Mouse (Mus musculus): ENCODE measurements around the gene Lypd9. TPM values are rescaled to one million over a fixed set of nuclear protein-coding genes. Genes with fewer than 3 reads are reported as not detected.

The Lypd9 gene
- total and polyA plus RNA-seq, 2 experiments from 2014 or later = not detected

- Histone ChIP-seq H3K4me1 (ENCODE audit: insufficient read depth, low read length) (no peaks in the 10 kb centered on the region), H3K36me3 (ENCODE audit: insufficient read depth, low read length) (no peaks in the 10 kb centered on the region), H3K4me2 (ENCODE audit: low read depth, low read length) (no peak overlapping the region), H3K9ac (replicated peaks; ENCODE audit: low read length) (no peak overlapping the region), H3K27ac (no peak overlapping the region), H3K4me3 (ENCODE audit: low read length) (no peak overlapping the region), H3K9me3 (ENCODE audit: low read length) (no peaks in the 10 kb centered on the region), H3K27me3 (ENCODE audit: insufficient read depth, low read length) (no peaks in the 10 kb centered on the region)
- 48% methylated on average over 5 of the region's 5 CpGs for WGBS
- ATAC-seq (no peak), DNase-seq (ENCODE audit: low spot score) (no peak)
- TF ChIP-seq CTCF (IDR thresholded peaks at IDR 0.05; ENCODE audit: low read depth) = no peak
These were observed 14.9 kb downstream of the Lypd9 start for GRCm38 (mm10) chr11:58437866-58438265.

DNA sequence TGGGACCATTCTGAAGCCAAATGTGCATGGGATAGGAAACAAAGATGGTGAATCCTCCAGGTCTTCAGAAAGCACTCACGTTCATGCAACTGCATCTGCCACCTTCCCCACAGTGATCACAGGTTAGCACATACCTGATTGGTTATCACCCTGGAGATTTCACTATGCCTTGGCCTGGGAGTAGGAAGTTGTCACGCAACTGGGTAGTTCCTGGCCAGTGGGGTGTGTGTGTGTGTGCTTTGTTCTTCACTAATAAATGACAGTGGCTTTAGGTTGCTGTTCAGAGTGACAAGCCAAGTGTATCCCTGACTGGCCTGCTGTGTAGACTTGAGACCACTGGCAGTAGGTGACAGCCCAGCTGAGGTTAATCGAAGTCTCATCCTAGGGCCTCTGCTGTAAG, 20.5 kb downstream of the Lypd9 start, which contains the start of gene Gm12253:
Gm12253 (plus strand) TSS at position 301 of the 400 bp plus-strand sequence.
- H3K4me1 ChIP-seq (ENCODE audit: insufficient read depth, low read length) = no peaks in the 10 kb centered on the region
- no peaks in the 10 kb centered on the region for H3K27me3 ChIP-seq (ENCODE audit: insufficient read depth, low read length)
- H3K36me3 ChIP-seq (ENCODE audit: insufficient read depth, low read length) = no peaks in the 10 kb centered on the region
- no peak within 1 kb of the TSS for H3K4me2 ChIP-seq (ENCODE audit: low read depth, low read length)
- no peak within 1 kb of the TSS for H3K27ac ChIP-seq
- ATAC-seq (no peak), DNase-seq (ENCODE audit: low spot score) (no peak)
- TF ChIP-seq CTCF (IDR thresholded peaks at IDR 0.05; ENCODE audit: low read depth) = no peak
- WGBS = 88% methylated on average over 3 of the region's 3 CpGs
- H3K4me3 ChIP-seq (ENCODE audit: low read length) = no peak within 1 kb of the TSS
- no peaks in the 10 kb centered on the region for H3K9me3 ChIP-seq (ENCODE audit: low read length)
- H3K9ac ChIP-seq (replicated peaks; ENCODE audit: low read length) = no peak within 1 kb of the TSS

GRCm38 (mm10) chr11:58420815-58421214, 31.9 kb downstream of the Lypd9 start, which contains the start of gene 1810065E05Rik:
Gene 1810065E05Rik (plus strand): TSS chr11:58421111.
- H3K4me1 ChIP-seq (ENCODE audit: insufficient read depth, low read length) = no peaks in the 10 kb centered on the region
- H3K9me3 ChIP-seq (ENCODE audit: low read length) = no peaks in the 10 kb centered on the region
- ATAC-seq (no peak), DNase-seq (ENCODE audit: low spot score) (no peak)
- WGBS = 69% methylated on average over 1 of the region's 1 CpGs
- H3K27ac ChIP-seq = no peak within 1 kb of the TSS
- no peaks in the 10 kb centered on the region for H3K36me3 ChIP-seq (ENCODE audit: insufficient read depth, low read length)
- H3K9ac ChIP-seq (replicated peaks; ENCODE audit: low read length) = no peak within 1 kb of the TSS
- no peak within 1 kb of the TSS for H3K4me3 ChIP-seq (ENCODE audit: low read length)
- no peak for TF ChIP-seq CTCF (IDR thresholded peaks at IDR 0.05; ENCODE audit: low read depth)
- H3K27me3 ChIP-seq (ENCODE audit: insufficient read depth, low read length) = no peaks in the 10 kb centered on the region
- no peak within 1 kb of the TSS for H3K4me2 ChIP-seq (ENCODE audit: low read depth, low read length)

DNA sequence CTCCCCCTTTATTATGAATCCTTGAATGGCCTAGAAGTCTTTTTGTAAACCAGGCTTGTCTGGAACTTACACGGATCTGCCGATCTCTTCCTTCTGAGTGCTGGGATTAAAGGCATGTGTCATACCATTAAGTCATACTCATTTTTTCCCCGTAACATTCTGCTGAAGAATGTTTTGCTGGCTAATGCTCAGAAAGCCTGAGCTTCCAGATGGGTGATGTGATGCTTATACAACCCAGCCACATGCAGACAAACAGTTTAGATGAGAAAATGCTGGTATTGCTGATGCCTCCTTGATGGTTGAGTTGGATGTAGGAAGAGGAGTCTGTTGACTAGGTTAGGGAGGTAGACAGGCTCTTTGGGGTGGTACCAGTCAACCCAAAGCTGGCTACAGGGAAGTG, 34.4 kb downstream of the Lypd9 start:
- no peak for DNase-seq (ENCODE audit: low spot score)
- H3K27me3 ChIP-seq (ENCODE audit: insufficient read depth, low read length) = no peaks in the 10 kb centered on the region
- WGBS = 82% methylated on average over 3 of the region's 3 CpGs
- H3K4me3 ChIP-seq (ENCODE audit: low read length) = no peak overlapping the region
- no peaks in the 10 kb centered on the region for H3K36me3 ChIP-seq (ENCODE audit: insufficient read depth, low read length)
- H3K4me2 ChIP-seq (ENCODE audit: low read depth, low read length) = no peak overlapping the region
- no peak for ATAC-seq
- H3K27ac ChIP-seq = no peak overlapping the region
- no peaks in the 10 kb centered on the region for H3K4me1 ChIP-seq (ENCODE audit: insufficient read depth, low read length)
- no peak for TF ChIP-seq CTCF (IDR thresholded peaks at IDR 0.05; ENCODE audit: low read depth)
- H3K9ac ChIP-seq (replicated peaks; ENCODE audit: low read length) = no peak overlapping the region
- no peaks in the 10 kb centered on the region for H3K9me3 ChIP-seq (ENCODE audit: low read length)

DNA sequence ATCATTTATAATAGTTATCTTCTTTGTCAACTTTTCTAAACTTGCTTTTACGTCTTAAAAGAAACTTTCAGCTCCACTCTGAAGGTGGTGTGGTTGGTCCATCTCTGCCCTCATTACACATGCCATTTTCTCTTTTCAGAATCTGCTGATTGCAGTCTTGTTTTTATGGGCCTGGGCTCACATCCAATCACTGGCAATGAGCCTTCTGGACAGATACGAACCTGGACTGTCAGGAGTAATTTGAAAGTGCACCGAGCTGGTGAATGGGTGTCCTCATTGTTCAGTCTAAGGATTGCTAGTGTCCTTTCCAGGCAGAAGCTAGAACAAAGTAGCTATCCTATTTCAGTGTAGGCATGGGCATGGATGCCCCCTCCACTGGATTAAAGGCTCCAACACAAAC, 44.7 kb downstream of the Lypd9 start:
- Histone ChIP-seq H3K27ac (no peak overlapping the region), H3K27me3 (ENCODE audit: insufficient read depth, low read length) (no peaks in the 10 kb centered on the region), H3K9me3 (ENCODE audit: low read length) (no peaks in the 10 kb centered on the region), H3K4me1 (ENCODE audit: insufficient read depth, low read length) (no peaks in the 10 kb centered on the region), H3K9ac (replicated peaks; ENCODE audit: low read length) (no peak overlapping the region), H3K4me3 (ENCODE audit: low read length) (no peak overlapping the region), H3K36me3 (ENCODE audit: insufficient read depth, low read length) (no peaks in the 10 kb centered on the region), H3K4me2 (ENCODE audit: low read depth, low read length) (no peak overlapping the region)
- 52% methylated on average over 3 of the region's 3 CpGs for WGBS
- DNase-seq (ENCODE audit: low spot score) = no peak
- no peak for ATAC-seq
- TF ChIP-seq CTCF (IDR thresholded peaks at IDR 0.05; ENCODE audit: low read depth) = no peak

DNA sequence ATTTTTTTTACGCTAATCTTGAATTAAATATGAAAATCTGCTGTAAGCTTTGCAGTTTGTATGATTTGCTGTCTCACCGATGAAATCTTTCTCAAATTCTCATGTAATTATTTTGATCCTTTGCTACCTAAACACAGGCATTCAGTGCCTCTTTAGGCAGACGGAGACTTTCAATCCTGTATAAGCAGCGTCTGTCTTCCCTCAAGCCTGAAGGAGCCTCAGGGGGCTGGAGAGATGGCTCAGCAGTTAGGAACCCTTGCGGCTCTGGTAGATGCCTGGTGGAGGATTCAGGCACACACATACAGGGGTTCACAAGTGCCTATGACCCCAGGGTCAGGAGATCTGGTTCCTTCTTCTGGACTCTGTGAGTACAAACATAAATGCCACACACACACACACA, 52.1 kb downstream of the Lypd9 start:
- Histone ChIP-seq H3K4me1 (ENCODE audit: insufficient read depth, low read length) (no peaks in the 10 kb centered on the region), H3K9me3 (ENCODE audit: low read length) (no peaks in the 10 kb centered on the region), H3K27me3 (ENCODE audit: insufficient read depth, low read length) (no peaks in the 10 kb centered on the region), H3K4me3 (ENCODE audit: low read length) (no peak overlapping the region), H3K36me3 (ENCODE audit: insufficient read depth, low read length) (no peaks in the 10 kb centered on the region), H3K27ac (peak overlapping the region; percentile 41; the same call in 1 of the 2 replicates), H3K4me2 (ENCODE audit: low read depth, low read length) (no peak overlapping the region), H3K9ac (replicated peaks; ENCODE audit: low read length) (no peak overlapping the region)
- 40% methylated on average over 5 of the region's 5 CpGs for WGBS
- ATAC-seq (no peak), DNase-seq (ENCODE audit: low spot score) (no peak)
- no peak for TF ChIP-seq CTCF (IDR thresholded peaks at IDR 0.05; ENCODE audit: low read depth)

DNA sequence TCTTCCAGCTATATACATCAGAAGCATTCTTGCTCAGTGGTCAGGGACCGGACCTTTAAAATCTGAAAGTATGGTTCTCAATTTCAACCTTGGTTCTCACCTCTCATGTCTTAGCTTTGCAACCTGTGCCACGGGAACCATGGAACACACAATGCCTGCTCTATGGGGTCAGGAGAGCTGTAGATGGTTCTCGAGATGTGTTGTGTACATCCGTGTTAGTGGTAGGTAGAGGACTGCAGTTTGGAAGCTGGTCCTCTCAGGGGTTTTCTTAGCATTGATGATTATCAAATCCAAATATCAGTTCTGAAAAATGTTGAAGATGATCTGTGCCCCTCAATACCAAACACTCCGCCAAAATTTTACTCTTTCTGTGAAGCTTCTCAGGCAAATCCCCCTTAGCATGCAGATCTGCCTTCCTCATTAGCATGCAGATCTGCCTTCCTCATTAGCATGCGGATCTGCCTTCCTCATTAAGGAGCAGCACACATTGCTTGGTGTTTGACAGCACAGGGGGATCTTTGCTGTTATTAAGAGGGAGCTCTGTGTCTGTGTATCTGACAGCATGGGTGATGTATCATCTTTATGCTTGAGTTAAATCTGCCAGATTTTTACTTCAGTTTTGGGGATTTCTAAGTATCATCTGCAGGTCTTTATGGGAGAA, 52.6 kb downstream of the Lypd9 start:
- H3K4me2 ChIP-seq (ENCODE audit: low read depth, low read length) = peak overlapping the region; percentile 13; the same call in 1 of the 2 replicates
- WGBS = 41% methylated on average over 6 of the region's 6 CpGs

More for the DNA sequence above, 52.6 kb downstream of the Lypd9 start:
- Histone ChIP-seq H3K4me1 (ENCODE audit: insufficient read depth, low read length) (no peaks in the 10 kb centered on the region), H3K27ac (0 out of 2 replicates have a peak overlapping the region, but pooled peaks have one; percentile 41), H3K4me3 (ENCODE audit: low read length) (no peak overlapping the region), H3K9ac (replicated peaks; ENCODE audit: low read length) (no peak overlapping the region), H3K9me3 (ENCODE audit: low read length) (no peaks in the 10 kb centered on the region), H3K36me3 (ENCODE audit: insufficient read depth, low read length) (no peaks in the 10 kb centered on the region), H3K27me3 (ENCODE audit: insufficient read depth, low read length) (no peaks in the 10 kb centered on the region)
- no peak for TF ChIP-seq CTCF (IDR thresholded peaks at IDR 0.05; ENCODE audit: low read depth)
- DNase-seq (ENCODE audit: low spot score) (peak; percentile 49), ATAC-seq (no peak)

Other genes with a start within 250 kb of the Lypd9 start
- gene 4930438A08Rik, start 178.1 kb downstream of the Lypd9 start, total RNA-seq (2014; rRNA removed) = not detected in 2 replicates
- not detected in 2 replicates for gene 4930438A08Rik, start 178.1 kb downstream of the Lypd9 start, polyA plus RNA-seq (2015; fragmentation: Nextera tagmentation; extraction: Ambion mirVana)
- gene Zfp692, start 145.9 kb downstream of the Lypd9 start, total RNA-seq (2014; rRNA removed) = 23.9 and 27.8 TPM in 2 replicates
- 19.7 and 21.9 TPM in 2 replicates for gene Zfp692, start 145.9 kb downstream of the Lypd9 start, polyA plus RNA-seq (2015; fragmentation: Nextera tagmentation; extraction: Ambion mirVana)
- gene Zfp672, start 122.6 kb downstream of the Lypd9 start, total RNA-seq (2014; rRNA removed) = 36.3 and 42.9 TPM in 2 replicates
- gene Zfp672, start 122.6 kb downstream of the Lypd9 start, polyA plus RNA-seq (2015; fragmentation: Nextera tagmentation; extraction: Ambion mirVana) = 43.8 TPM in 2 replicates
- 51.8 and 55.4 TPM in 2 replicates for gene Sh3bp5l, start 122.2 kb downstream of the Lypd9 start, total RNA-seq (2014; rRNA removed)
- 39.7 and 40.3 TPM in 2 replicates for gene Sh3bp5l, start 122.2 kb downstream of the Lypd9 start, polyA plus RNA-seq (2015; fragmentation: Nextera tagmentation; extraction: Ambion mirVana)
- gene Lypd8, start 73.9 kb downstream of the Lypd9 start, total RNA-seq (2014; rRNA removed) = not detected in 2 replicates
- not detected in 2 replicates for gene Lypd8, start 73.9 kb downstream of the Lypd9 start, polyA plus RNA-seq (2015; fragmentation: Nextera tagmentation; extraction: Ambion mirVana)
- not detected in 2 replicates for gene 1810065E05Rik, start 31.8 kb downstream of the Lypd9 start, total RNA-seq (2014; rRNA removed)
- gene 1810065E05Rik, start 31.8 kb downstream of the Lypd9 start, polyA plus RNA-seq (2015; fragmentation: Nextera tagmentation; extraction: Ambion mirVana) = not detected in 2 replicates
- gene Gm12253, start 20.4 kb downstream of the Lypd9 start, total RNA-seq (2014; rRNA removed) = not detected in 2 replicates
- not detected in 2 replicates for gene Gm12253, start 20.4 kb downstream of the Lypd9 start, polyA plus RNA-seq (2015; fragmentation: Nextera tagmentation; extraction: Ambion mirVana)
- not detected in 2 replicates for gene Olfr30, start 9.3 kb upstream of the Lypd9 start, total RNA-seq (2014; rRNA removed)
- gene Olfr30, start 9.3 kb upstream of the Lypd9 start, polyA plus RNA-seq (2015; fragmentation: Nextera tagmentation; extraction: Ambion mirVana) = not detected in 2 replicates
- gene Olfr332, start 39.6 kb upstream of the Lypd9 start, total RNA-seq (2014; rRNA removed) = not detected in 2 replicates
- not detected in 2 replicates for gene Olfr332, start 39.6 kb upstream of the Lypd9 start, polyA plus RNA-seq (2015; fragmentation: Nextera tagmentation; extraction: Ambion mirVana)
- not detected in 2 replicates for gene Olfr331, start 49.6 kb upstream of the Lypd9 start, total RNA-seq (2014; rRNA removed)
- gene Olfr331, start 49.6 kb upstream of the Lypd9 start, polyA plus RNA-seq (2015; fragmentation: Nextera tagmentation; extraction: Ambion mirVana) = not detected in 2 replicates
- not detected in 2 replicates for gene Olfr330, start 81.9 kb upstream of the Lypd9 start, total RNA-seq (2014; rRNA removed)
- 0.15 TPM in 1 of 2 replicates, not detected in the other for gene Olfr330, start 81.9 kb upstream of the Lypd9 start, polyA plus RNA-seq (2015; fragmentation: Nextera tagmentation; extraction: Ambion mirVana)
- not detected in 2 replicates for gene Olfr329-ps, start 93.5 kb upstream of the Lypd9 start, total RNA-seq (2014; rRNA removed)
- 0.11 TPM in 1 of 2 replicates, not detected in the other for gene Olfr329-ps, start 93.5 kb upstream of the Lypd9 start, polyA plus RNA-seq (2015; fragmentation: Nextera tagmentation; extraction: Ambion mirVana)
- not detected in 2 replicates for gene Olfr328, start 102.7 kb upstream of the Lypd9 start, total RNA-seq (2014; rRNA removed)
- gene Olfr328, start 102.7 kb upstream of the Lypd9 start, polyA plus RNA-seq (2015; fragmentation: Nextera tagmentation; extraction: Ambion mirVana) = not detected in 2 replicates
- not detected in 2 replicates for gene Olfr224, start 117.6 kb upstream of the Lypd9 start, total RNA-seq (2014; rRNA removed)
- 0.08 TPM in 1 of 2 replicates, not detected in the other for gene Olfr224, start 117.6 kb upstream of the Lypd9 start, polyA plus RNA-seq (2015; fragmentation: Nextera tagmentation; extraction: Ambion mirVana)
- gene Olfr325, start 124.8 kb upstream of the Lypd9 start, total RNA-seq (2014; rRNA removed) = not detected in 2 replicates
- gene Olfr325, start 124.8 kb upstream of the Lypd9 start, polyA plus RNA-seq (2015; fragmentation: Nextera tagmentation; extraction: Ambion mirVana) = not detected in 2 replicates
- 0.26 and 0.54 TPM in 2 replicates for gene Olfr324, start 142.2 kb upstream of the Lypd9 start, total RNA-seq (2014; rRNA removed)
- gene Olfr324, start 142.2 kb upstream of the Lypd9 start, polyA plus RNA-seq (2015; fragmentation: Nextera tagmentation; extraction: Ambion mirVana) = 0.05 and 0.13 TPM in 2 replicates
- not detected in 2 replicates for gene 2210407C18Rik, start 163.2 kb upstream of the Lypd9 start, total RNA-seq (2014; rRNA removed)
- gene 2210407C18Rik, start 163.2 kb upstream of the Lypd9 start, polyA plus RNA-seq (2015; fragmentation: Nextera tagmentation; extraction: Ambion mirVana) = not detected in 2 replicates
- gene Olfr323, start 177.6 kb upstream of the Lypd9 start, total RNA-seq (2014; rRNA removed) = not detected in 2 replicates
- not detected in 2 replicates for gene Olfr323, start 177.6 kb upstream of the Lypd9 start, polyA plus RNA-seq (2015; fragmentation: Nextera tagmentation; extraction: Ambion mirVana)
- gene Trim58, start 187.5 kb upstream of the Lypd9 start, total RNA-seq (2014; rRNA removed) = 0.10 TPM in 1 of 2 replicates, not detected in the other
- gene Trim58, start 187.5 kb upstream of the Lypd9 start, polyA plus RNA-seq (2015; fragmentation: Nextera tagmentation; extraction: Ambion mirVana) = 0.10 and 0.31 TPM in 2 replicates
- 0.07 and 0.16 TPM in 2 replicates for gene Olfr322, start 205.9 kb upstream of the Lypd9 start, total RNA-seq (2014; rRNA removed)
- not detected in 2 replicates for gene Olfr322, start 205.9 kb upstream of the Lypd9 start, polyA plus RNA-seq (2015; fragmentation: Nextera tagmentation; extraction: Ambion mirVana)
- gene Olfr320, start 228.2 kb upstream of the Lypd9 start, total RNA-seq (2014; rRNA removed) = not detected in 2 replicates
- gene Olfr320, start 228.2 kb upstream of the Lypd9 start, polyA plus RNA-seq (2015; fragmentation: Nextera tagmentation; extraction: Ambion mirVana) = not detected in 2 replicates
- not detected in 2 replicates for gene Olfr319, start 246.2 kb upstream of the Lypd9 start, total RNA-seq (2014; rRNA removed)
- gene Olfr319, start 246.2 kb upstream of the Lypd9 start, polyA plus RNA-seq (2015; fragmentation: Nextera tagmentation; extraction: Ambion mirVana) = not detected in 2 replicates